Mouse (Mus musculus) intestine, embryonic 15.5 days (tissue): ENCODE results near the gene Acsm5. TPM values are rescaled to one million over a fixed set of nuclear protein-coding genes. Genes with fewer than 3 reads are reported as not detected.

Source experiments
- ATAC-seq: fragments of 200-750 bp; cut with Nextera tagmentation; 2 replicates; pipeline ENCODE4 v1.8.0; 2017; ENCODE audit warnings: moderate TSS enrichment, moderate library complexity
- H3K27ac ChIP-seq: fragments of 300-500 bp; sonication (generic); 2 replicates; pipeline ENCODE4 v1.5.1; 2015; ENCODE audit warnings: mild to moderate bottlenecking, inconsistent platforms
- H3K27me3 ChIP-seq: fragments of 300-500 bp; sonication (generic); replicated peaks from 2 replicates; pipeline ENCODE4 v1.6.1; 2015; ENCODE audit warnings: inconsistent platforms
- H3K36me3 ChIP-seq: fragments of 300-500 bp; sonication (generic); 2 replicates; pipeline ENCODE4 v1.6.1; 2015; ENCODE audit warnings: inconsistent platforms
- H3K4me1 ChIP-seq: fragments of 300-500 bp; sonication (generic); replicated peaks from 2 replicates; pipeline ENCODE4 v1.6.1; 2015; ENCODE audit warnings: inconsistent platforms
- H3K4me2 ChIP-seq: fragments of 300-500 bp; sonication (generic); replicated peaks from 2 replicates; pipeline ENCODE4 v1.6.1; 2015; ENCODE audit warnings: mild to moderate bottlenecking, inconsistent platforms
- H3K4me3 ChIP-seq: fragments of 300-500 bp; sonication (generic); replicated peaks from 2 replicates; pipeline ENCODE4 v1.5.1; 2015; ENCODE audit warnings: inconsistent platforms
- H3K9ac ChIP-seq: fragments of 300-500 bp; sonication (generic); 2 replicates; pipeline ENCODE4 v1.6.1; 2015; ENCODE audit warnings: inconsistent platforms
- H3K9me3 ChIP-seq: fragments of 300-500 bp; sonication (generic); 2 replicates; pipeline ENCODE4 v1.6.1; 2016; ENCODE audit warnings: inconsistent platforms
- WGBS: fragments of 180-500 bp; shearing (Covaris S2); methylation state at CpG from one replicate; pipeline ENCODE4 v1.1.7; 2015; 5-methylcytosine and 5-hydroxymethylcytosine counted together
- polyA plus RNA-seq: library from polyadenylated mRNA; unstranded; fragments of >200 nt; fragmentation: Nextera tagmentation; extraction: Ambion mirVana; gene quantifications from 2 replicates; pipeline ENCODE4 v1.2.1, GENCODE M21; 2015

The Acsm5 gene
- polyA plus RNA-seq, 1 experiment from 2014 or later = not detected

- H3K27ac ChIP-seq = no peak overlapping the region
- WGBS = 80% methylated on average over 1 of the region's 1 CpGs
- no peaks in the 10 kb centered on the region for H3K9me3 ChIP-seq
- no peak overlapping the region for H3K9ac ChIP-seq
- H3K27me3 ChIP-seq = no peaks in the 10 kb centered on the region
- no peak overlapping the region for H3K4me3 ChIP-seq
- 0 out of 2 replicates have a peak, but pooled peaks cover 3% of the 10 kb centered on the region for H3K4me1 ChIP-seq
- no peak overlapping the region for H3K4me2 ChIP-seq
- no peaks in the 10 kb centered on the region for H3K36me3 ChIP-seq
- no peak for ATAC-seq
These were observed 3.1 kb downstream of the Acsm5 start for GRCm38 (mm10) chr7:119522385-119522784.

DNA sequence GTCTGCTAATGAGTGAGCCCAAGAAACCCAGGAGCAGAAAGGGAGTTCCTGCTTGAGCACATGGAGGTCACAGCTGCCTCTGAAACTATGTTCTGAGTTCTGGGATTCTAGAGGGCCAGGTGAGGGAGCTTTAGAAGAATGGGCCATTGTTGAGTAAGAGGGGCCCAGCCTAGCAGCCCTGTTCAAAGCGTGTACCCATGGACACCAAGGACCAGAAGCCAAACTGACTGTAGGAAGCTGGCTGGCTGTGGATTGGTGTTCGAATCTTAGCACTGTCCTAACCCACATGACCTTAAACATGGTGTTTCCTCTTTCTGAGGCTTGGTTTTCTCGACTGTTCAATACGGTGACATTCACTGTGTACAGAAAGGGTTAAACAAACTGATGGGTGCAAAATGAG is 4.1 kb downstream of the Acsm5 start, which contains the start of gene Pdilt:
Pdilt (minus strand) TSS at position 101 of the 400 bp plus-strand sequence.
- no peak within 1 kb of the TSS for H3K4me3 ChIP-seq
- 71% methylated on average over 4 of the region's 4 CpGs for WGBS
- no peak for ATAC-seq

GRCm38 (mm10) chr7:119525881-119526281 is 6.6 kb downstream of the Acsm5 start:
- no peak overlapping the region for H3K27ac ChIP-seq
- H3K36me3 ChIP-seq = no peaks in the 10 kb centered on the region
- no peak overlapping the region for H3K4me3 ChIP-seq
- H3K27me3 ChIP-seq = no peaks in the 10 kb centered on the region
- ATAC-seq = peak; percentile 67
- H3K9ac ChIP-seq = no peak overlapping the region
- H3K4me1 ChIP-seq = 0 out of 2 replicates have a peak, but pooled peaks cover 3% of the 10 kb centered on the region
- no peaks in the 10 kb centered on the region for H3K9me3 ChIP-seq
- WGBS = 15% methylated on average over 2 of the region's 2 CpGs
- no peak overlapping the region for H3K4me2 ChIP-seq

More for the DNA sequence above, 4.1 kb downstream of the Acsm5 start, which contains the start of gene Pdilt:
- no peak within 1 kb of the TSS for H3K9ac ChIP-seq
- H3K4me2 ChIP-seq = no peak within 1 kb of the TSS
- no peak within 1 kb of the TSS for H3K27ac ChIP-seq
- H3K4me1 ChIP-seq = 0 out of 2 replicates have a peak, but pooled peaks cover 3% of the 10 kb centered on the region
- H3K27me3 ChIP-seq = no peaks in the 10 kb centered on the region
- H3K9me3 ChIP-seq = no peaks in the 10 kb centered on the region
- no peaks in the 10 kb centered on the region for H3K36me3 ChIP-seq

DNA sequence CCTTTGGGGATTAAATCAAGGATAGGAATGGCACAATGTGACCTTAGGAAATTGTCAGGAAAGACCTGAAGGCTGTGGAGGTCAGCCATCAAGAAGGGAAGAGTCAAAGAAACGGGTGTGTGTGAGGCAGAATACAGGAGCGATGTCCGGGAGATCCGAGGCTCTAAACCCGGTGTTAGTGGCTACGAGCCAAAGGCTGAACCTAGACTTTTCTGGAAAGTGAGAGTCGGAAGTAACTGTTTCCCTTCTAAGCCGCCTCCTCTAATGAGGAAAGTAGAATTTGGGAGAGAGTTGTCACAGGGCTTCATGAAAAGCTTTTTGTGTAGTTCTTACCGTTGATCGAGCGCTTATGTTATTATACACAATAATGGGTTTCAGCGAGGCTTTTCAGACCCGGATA is 7.2 kb downstream of the Acsm5 start:
- ATAC-seq = no peak
- no peaks in the 10 kb centered on the region for H3K36me3 ChIP-seq
- H3K9me3 ChIP-seq = no peaks in the 10 kb centered on the region
- no peak overlapping the region for H3K4me2 ChIP-seq
- WGBS = 78% methylated on average over 13 of the region's 13 CpGs
- no peak overlapping the region for H3K9ac ChIP-seq
- H3K4me1 ChIP-seq = 0 out of 2 replicates have a peak, but pooled peaks cover 3% of the 10 kb centered on the region
- H3K27me3 ChIP-seq = no peaks in the 10 kb centered on the region
- no peak overlapping the region for H3K4me3 ChIP-seq
- no peak overlapping the region for H3K27ac ChIP-seq

GRCm38 (mm10) chr7:119527135-119527534 is 7.9 kb downstream of the Acsm5 start:
- H3K4me1 ChIP-seq = 0 out of 2 replicates have a peak, but pooled peaks cover 3% of the 10 kb centered on the region
- H3K36me3 ChIP-seq = no peaks in the 10 kb centered on the region
- H3K9me3 ChIP-seq = no peaks in the 10 kb centered on the region
- peak; percentile 77 for ATAC-seq
- no peak overlapping the region for H3K4me2 ChIP-seq
- H3K9ac ChIP-seq = no peak overlapping the region
- H3K27me3 ChIP-seq = no peaks in the 10 kb centered on the region
- no peak overlapping the region for H3K27ac ChIP-seq
- WGBS = 100% methylated on average over 1 of the region's 1 CpGs
- no peak overlapping the region for H3K4me3 ChIP-seq

DNA sequence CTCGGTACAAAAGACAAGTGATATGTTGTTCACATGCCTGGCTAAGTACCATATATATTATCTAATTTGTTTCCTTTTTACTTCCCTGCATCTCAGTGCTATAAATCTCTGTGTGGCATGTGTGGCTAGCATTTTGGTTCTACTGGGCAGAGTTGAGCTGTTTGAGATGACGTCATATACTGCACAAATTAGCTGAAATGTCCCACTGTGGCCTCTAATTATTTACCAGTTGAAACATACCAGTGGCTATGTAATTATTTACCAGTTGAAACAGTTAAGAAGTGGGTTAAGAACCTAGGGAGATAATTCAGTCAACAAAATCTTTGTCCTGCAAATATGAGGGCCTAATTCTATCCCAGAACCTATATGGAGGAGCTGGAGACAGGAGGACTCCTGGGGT is 8.3 kb downstream of the Acsm5 start:
- 0 out of 2 replicates have a peak, but pooled peaks cover 3% of the 10 kb centered on the region for H3K4me1 ChIP-seq
- WGBS = 59% methylated on average over 2 of the region's 2 CpGs
- no peak overlapping the region for H3K9ac ChIP-seq
- H3K27me3 ChIP-seq = no peaks in the 10 kb centered on the region
- H3K9me3 ChIP-seq = no peaks in the 10 kb centered on the region
- H3K36me3 ChIP-seq = no peaks in the 10 kb centered on the region
- no peak overlapping the region for H3K4me3 ChIP-seq
- H3K27ac ChIP-seq = no peak overlapping the region
- peak; percentile 13; the same call in 1 of the 2 replicates for ATAC-seq
- no peak overlapping the region for H3K4me2 ChIP-seq

DNA sequence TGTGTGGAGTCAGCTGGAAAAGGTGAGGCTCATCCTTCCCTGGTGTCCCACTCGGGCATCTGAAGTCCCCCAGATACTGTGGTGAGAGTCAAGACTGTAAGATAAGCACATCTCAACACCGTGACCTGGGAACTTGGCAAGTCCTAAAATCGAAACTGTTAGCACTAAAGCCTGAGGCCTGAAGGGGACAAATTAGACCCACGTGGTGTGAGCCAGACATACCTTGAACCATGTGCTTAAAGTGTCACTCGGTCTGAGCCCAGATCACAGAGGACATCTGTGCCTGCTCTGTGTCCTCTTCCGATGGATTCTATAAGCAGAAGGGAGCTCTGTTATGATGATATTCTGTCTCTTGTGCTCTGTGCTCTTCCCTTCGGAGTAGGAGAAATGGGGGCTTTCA is 9.4 kb downstream of the Acsm5 start:
- no peak for ATAC-seq
- H3K27ac ChIP-seq = no peak overlapping the region
- no peak overlapping the region for H3K4me2 ChIP-seq
- H3K9me3 ChIP-seq = no peaks in the 10 kb centered on the region
- 0 out of 2 replicates have a peak, but pooled peaks cover 3% of the 10 kb centered on the region for H3K4me1 ChIP-seq
- H3K36me3 ChIP-seq = no peaks in the 10 kb centered on the region
- no peaks in the 10 kb centered on the region for H3K27me3 ChIP-seq
- no peak overlapping the region for H3K9ac ChIP-seq
- no peak overlapping the region for H3K4me3 ChIP-seq
- WGBS = 72% methylated on average over 7 of the region's 7 CpGs

GRCm38 (mm10) chr7:119532924-119533323 is 13.7 kb downstream of the Acsm5 start:
- Histone ChIP-seq H3K27me3 (no peaks in the 10 kb centered on the region), H3K27ac (no peak overlapping the region), H3K36me3 (no peaks in the 10 kb centered on the region), H3K4me3 (no peak overlapping the region), H3K4me1 (no peaks in the 10 kb centered on the region), H3K4me2 (no peak overlapping the region), H3K9ac (no peak overlapping the region), H3K9me3 (no peaks in the 10 kb centered on the region)
- 41% methylated on average over 1 of the region's 1 CpGs for WGBS
- no peak for ATAC-seq

- WGBS = 70% methylated on average over 2 of the region's 2 CpGs
- H3K36me3 ChIP-seq = no peaks in the 10 kb centered on the region
- H3K9ac ChIP-seq = no peak overlapping the region
- ATAC-seq = no peak
- no peak overlapping the region for H3K27ac ChIP-seq
- no peaks in the 10 kb centered on the region for H3K4me1 ChIP-seq
- H3K27me3 ChIP-seq = no peaks in the 10 kb centered on the region
- H3K9me3 ChIP-seq = no peaks in the 10 kb centered on the region
- H3K4me2 ChIP-seq = no peak overlapping the region
- no peak overlapping the region for H3K4me3 ChIP-seq
These were observed 15.1 kb downstream of the Acsm5 start for GRCm38 (mm10) chr7:119534389-119534788.

DNA sequence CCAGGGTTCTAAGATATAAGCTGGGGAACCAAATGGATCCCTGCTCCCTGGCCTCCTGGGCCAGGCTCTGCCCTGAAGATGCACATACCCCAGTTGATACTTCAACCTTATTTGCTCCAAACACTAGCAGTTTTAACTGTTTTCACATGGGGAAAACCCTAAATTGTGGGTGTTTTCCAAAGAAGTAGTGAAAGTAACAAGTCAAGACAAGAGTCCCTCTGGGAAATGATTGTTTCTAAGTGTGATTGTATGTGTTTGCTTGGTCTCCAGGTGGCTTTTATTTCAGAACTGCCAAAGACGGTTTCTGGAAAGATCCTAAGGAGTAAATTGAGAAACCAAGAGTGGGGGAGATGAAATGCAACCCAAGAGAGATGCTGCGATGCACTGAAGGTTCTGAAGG is 23.2 kb downstream of the Acsm5 start:
- 74% methylated on average over 2 of the region's 2 CpGs for WGBS
- no peaks in the 10 kb centered on the region for H3K9me3 ChIP-seq
- no peak overlapping the region for H3K9ac ChIP-seq
- no peaks in the 10 kb centered on the region for H3K4me1 ChIP-seq
- H3K4me3 ChIP-seq = no peak overlapping the region
- no peak overlapping the region for H3K4me2 ChIP-seq
- no peaks in the 10 kb centered on the region for H3K27me3 ChIP-seq
- no peaks in the 10 kb centered on the region for H3K36me3 ChIP-seq
- no peak for ATAC-seq
- no peak overlapping the region for H3K27ac ChIP-seq

- Histone ChIP-seq H3K4me2 (no peak overlapping the region), H3K4me1 (no peaks in the 10 kb centered on the region), H3K4me3 (no peak overlapping the region), H3K36me3 (no peaks in the 10 kb centered on the region), H3K9ac (no peak overlapping the region), H3K9me3 (no peaks in the 10 kb centered on the region), H3K27me3 (no peaks in the 10 kb centered on the region), H3K27ac (no peak overlapping the region)
- no peak for ATAC-seq
These were observed 26.3 kb downstream of the Acsm5 start for GRCm38 (mm10) chr7:119545572-119545971.

DNA sequence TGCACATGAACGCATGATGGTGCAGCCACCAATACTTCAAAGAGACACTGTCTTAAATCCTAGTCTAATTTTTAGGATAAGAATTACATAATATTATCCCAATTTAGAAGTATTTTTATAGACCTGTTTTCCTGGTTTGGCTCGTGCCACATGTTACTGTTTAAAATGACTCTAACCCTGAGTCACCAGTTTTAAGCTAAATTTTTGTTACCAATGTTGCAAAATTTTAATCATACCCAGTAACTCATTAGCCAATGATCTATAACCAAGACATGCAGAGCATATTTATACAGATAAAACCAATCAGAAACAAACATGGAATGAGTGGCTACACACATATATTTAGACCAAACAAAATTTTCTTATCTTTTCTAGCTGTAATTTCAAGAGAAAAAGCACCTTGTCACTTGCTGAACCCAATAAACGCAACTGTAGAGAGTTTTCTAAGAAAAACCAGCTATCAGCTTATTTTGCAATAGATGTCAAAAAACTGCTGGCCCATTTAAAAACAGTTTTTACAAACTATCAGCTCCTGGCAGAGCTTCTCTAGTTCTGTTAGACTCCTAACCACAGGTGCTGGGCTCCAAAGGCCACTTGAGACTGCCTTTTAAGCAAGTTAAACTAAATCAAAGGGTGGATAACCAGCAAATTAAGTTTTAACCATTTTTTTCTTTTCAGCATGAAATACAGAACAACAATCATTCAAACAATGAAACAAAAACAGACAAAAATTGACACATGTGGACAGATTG is 31.4 kb downstream of the Acsm5 start:
- no peak overlapping the region for H3K27ac ChIP-seq
- H3K36me3 ChIP-seq = no peaks in the 10 kb centered on the region
- no peak overlapping the region for H3K4me2 ChIP-seq
- no peak for ATAC-seq
- no peak overlapping the region for H3K9ac ChIP-seq
- WGBS = 78% methylated on average over 3 of the region's 3 CpGs
- no peaks in the 10 kb centered on the region for H3K9me3 ChIP-seq
- H3K27me3 ChIP-seq = no peaks in the 10 kb centered on the region
- H3K4me3 ChIP-seq = no peak overlapping the region
- H3K4me1 ChIP-seq = no peaks in the 10 kb centered on the region

DNA sequence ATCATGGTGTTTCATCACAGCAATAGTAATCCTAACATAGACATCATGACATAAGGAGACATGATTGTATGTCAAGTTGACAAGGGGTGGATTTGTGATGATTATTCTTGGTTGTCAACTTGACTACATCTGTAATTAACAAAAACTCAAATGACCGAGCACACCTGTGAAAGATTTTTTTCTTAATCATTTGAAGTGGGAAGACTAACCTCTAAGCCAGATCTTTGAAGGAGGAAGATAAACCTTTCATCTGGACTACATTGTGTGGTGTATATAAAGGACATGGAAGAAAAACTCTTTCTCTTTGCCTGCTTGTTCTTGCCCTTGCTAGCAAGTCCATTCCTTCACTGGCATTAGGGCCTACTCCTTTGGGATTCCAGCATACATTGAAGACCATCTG is 34.8 kb downstream of the Acsm5 start, which contains the start of gene Acsm2:
Acsm2 (plus strand) TSS at position 301 of the 400 bp plus-strand sequence.
- H3K9ac ChIP-seq = no peak within 1 kb of the TSS
- no peak within 1 kb of the TSS for H3K27ac ChIP-seq
- no peaks in the 10 kb centered on the region for H3K4me1 ChIP-seq
- H3K36me3 ChIP-seq = no peaks in the 10 kb centered on the region
- no peak within 1 kb of the TSS for H3K4me2 ChIP-seq
- H3K9me3 ChIP-seq = no peaks in the 10 kb centered on the region
- no peak within 1 kb of the TSS for H3K4me3 ChIP-seq
- WGBS = 88% methylated on average over 1 of the region's 1 CpGs
- no peak for ATAC-seq
- H3K27me3 ChIP-seq = no peaks in the 10 kb centered on the region
